Comparison of ENCODE assay signal across 8 mouse cellular contexts in the genomic region with DNA sequence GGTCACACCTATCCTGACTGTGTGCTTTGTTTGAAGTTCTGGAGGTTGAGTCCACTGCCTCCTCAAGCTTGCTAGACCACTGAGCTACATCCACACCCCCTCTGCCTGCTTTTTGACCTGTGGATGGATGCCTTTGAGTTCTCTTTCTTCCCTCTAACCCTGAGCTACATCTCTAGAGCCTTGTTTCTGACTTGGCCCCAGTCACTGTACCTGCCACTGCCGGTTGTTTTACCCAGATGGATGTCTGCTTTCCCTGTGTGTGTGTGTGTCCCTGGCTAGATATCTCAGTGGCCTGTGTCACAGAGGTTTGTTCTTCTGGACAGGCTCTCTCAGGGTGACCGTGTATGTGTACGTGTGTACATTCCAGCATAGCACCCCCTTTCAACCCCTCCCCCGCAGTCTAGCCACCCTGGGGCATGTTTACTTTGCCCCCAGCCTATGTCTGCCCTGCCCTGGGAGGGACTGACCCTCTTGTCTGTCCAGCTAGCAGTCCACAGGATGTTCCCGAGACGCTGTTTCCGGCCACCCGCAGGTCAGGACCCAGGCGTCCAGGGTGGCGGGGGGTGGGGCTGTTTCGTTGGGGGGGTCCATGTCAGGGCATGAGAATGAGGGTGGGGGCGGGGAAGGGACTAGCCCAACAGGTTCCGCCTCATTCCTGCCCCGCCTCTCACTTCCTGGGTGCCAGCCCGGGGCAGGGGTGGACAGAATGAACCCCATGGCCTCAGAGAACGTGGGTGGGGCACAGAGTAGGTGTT. TPM values are rescaled to one million over a fixed set of nuclear protein-coding genes. Genes with fewer than 3 reads are reported as not detected.
DNase-seq lines count a peak whose midpoint lies in the region; ATAC-seq and TF ChIP-seq lines count a peak whose summit lies in the region.

No protein-coding gene starts in this region.

- 27% methylated on average over 16 of the region's 16 CpGs for WGBS in cerebellum, adult 2 months
- WGBS in heart, embryonic 15.5 days = 11% methylated on average over 16 of the region's 16 CpGs
- 11% methylated on average over 16 of the region's 16 CpGs for WGBS in midbrain, embryonic 10.5 days

- H3K4me2 ChIP-seq in heart, embryonic 15.5 days = peak overlapping the region; percentile 99

- TF ChIP-seq POLR2A in cerebellum, adult 2 months (IDR thresholded peaks at IDR 0.05; ENCODE audit: borderline replicate concordance, insufficient read depth, low read length) = no peak

- no peak for ATAC-seq in heart, embryonic 15.5 days (replicated peaks; ENCODE audit: insufficient number of reproducible peaks, insufficient read depth, low FRiP score, low read depth)
- no peak for ATAC-seq in frontal cortex, adult (ENCODE audit: low TSS enrichment)

- DNase-seq in cerebellum, adult 9-10 months = peak; percentile 64
- DNase-seq in cerebellum, adult 2 months = no peak
- peak; percentile 50 for DNase-seq in adrenal gland, postnatal 10 days
- peak; percentile 78 to 80 for DNase-seq in kidney, postnatal 36 days
- no peak for DNase-seq in midbrain, embryonic 10.5 days (ENCODE audit: low spot score)
- DNase-seq in yolk sac, embryonic 10.5 days (ENCODE audit: low spot score) = peak; percentile 83

- no peaks in the 10 kb centered on the region for H3K27me3 ChIP-seq in cerebellum, adult 2 months (ENCODE audit: control insufficient read depth, insufficient read depth, low read length)
- H3K27me3 ChIP-seq in heart, embryonic 15.5 days = no peaks in the 10 kb centered on the region
- peaks cover 91% of the 10 kb centered on the region for H3K27me3 ChIP-seq in midbrain, embryonic 10.5 days (ENCODE audit: low read depth, poor library complexity, severe bottlenecking)

- no peak overlapping the region for H3K9ac ChIP-seq in heart, embryonic 15.5 days

- TF ChIP-seq CTCF in cerebellum, adult 2 months (IDR thresholded peaks at IDR 0.05; ENCODE audit: borderline replicate concordance, insufficient read depth, low read depth, low read length) = no peak

- H3K4me1 ChIP-seq in cerebellum, adult 2 months (ENCODE audit: control insufficient read depth, insufficient read depth, low read length) = peaks cover 5% of the 10 kb centered on the region
- H3K4me1 ChIP-seq in heart, embryonic 15.5 days (replicated peaks) = peaks cover 58% of the 10 kb centered on the region
- peaks cover 45% of the 10 kb centered on the region for H3K4me1 ChIP-seq in midbrain, embryonic 10.5 days

- no peaks in the 10 kb centered on the region for H3K36me3 ChIP-seq in heart, embryonic 15.5 days
- H3K36me3 ChIP-seq in midbrain, embryonic 10.5 days = no peaks in the 10 kb centered on the region

- H3K4me3 ChIP-seq in cerebellum, adult 2 months (replicated peaks; ENCODE audit: insufficient read depth, low read depth, low read length) = no peak overlapping the region
- peak overlapping the region; percentile 61; the same call in 1 of the 2 replicates for H3K4me3 ChIP-seq in heart, embryonic 15.5 days
- peak overlapping the region; percentile 68 for H3K4me3 ChIP-seq in midbrain, embryonic 10.5 days

- no peak overlapping the region for H3K27ac ChIP-seq in cerebellum, adult 2 months (ENCODE audit: insufficient read depth, low read length)
- H3K27ac ChIP-seq in heart, embryonic 15.5 days = peak overlapping the region; percentile 72
- peak overlapping the region; percentile 83 for H3K27ac ChIP-seq in midbrain, embryonic 10.5 days (replicated peaks)

- H3K9me3 ChIP-seq in heart, embryonic 15.5 days (replicated peaks) = no peaks in the 10 kb centered on the region
- no peaks in the 10 kb centered on the region for H3K9me3 ChIP-seq in midbrain, embryonic 10.5 days (replicated peaks)

RNA-seq across cellular contexts. Expression of a gene that starts 5.9 kb away (rescaled TPM):
- polyA plus RNA-seq in cerebellum, adult 2 months (2012; rRNA removed) = 14.1 and 14.2 TPM in 2 replicates
- total RNA-seq in adrenal gland, postnatal 10 days (2021) = 1 to 10 TPM; 6.5 to 6.6 TPM
- polyA plus RNA-seq in heart, embryonic 15.5 days (2015; fragmentation: Nextera tagmentation; extraction: Ambion mirVana) = 5.3 and 8.8 TPM in 2 replicates
- 18.2 and 18.4 TPM in 2 replicates for polyA plus RNA-seq in midbrain, embryonic 10.5 days (2016; fragmentation: Nextera tagmentation; extraction: Ambion mirVana)

RNA-seq across cellular contexts. Expression of a gene that starts 6.0 kb away (rescaled TPM):
- 12.8 and 13.5 TPM in 2 replicates for polyA plus RNA-seq in cerebellum, adult 2 months (2012; rRNA removed)
- 100 to 1,000 TPM in 1 of 2 experiments, 10 to 100 TPM in 1; 28.7 to 134 TPM for total RNA-seq in adrenal gland, postnatal 10 days (2021)
- polyA plus RNA-seq in heart, embryonic 15.5 days (2015; fragmentation: Nextera tagmentation; extraction: Ambion mirVana) = 11.0 and 16.6 TPM in 2 replicates
- 5.0 and 5.4 TPM in 2 replicates for polyA plus RNA-seq in midbrain, embryonic 10.5 days (2016; fragmentation: Nextera tagmentation; extraction: Ambion mirVana)

RNA-seq across cellular contexts. Expression of a gene that starts 14.9 kb away (rescaled TPM):
- polyA plus RNA-seq in cerebellum, adult 2 months (2012; rRNA removed) = 58.7 and 61.5 TPM in 2 replicates
- total RNA-seq in adrenal gland, postnatal 10 days (2021) = 10 to 100 TPM; 88.6 to 91.7 TPM
- 62.9 and 83.7 TPM in 2 replicates for polyA plus RNA-seq in heart, embryonic 15.5 days (2015; fragmentation: Nextera tagmentation; extraction: Ambion mirVana)
- 136 and 158 TPM in 2 replicates for polyA plus RNA-seq in midbrain, embryonic 10.5 days (2016; fragmentation: Nextera tagmentation; extraction: Ambion mirVana)

RNA-seq across cellular contexts. Expression of a gene that starts 15.1 kb away (rescaled TPM):
- polyA plus RNA-seq in cerebellum, adult 2 months (2012; rRNA removed) = 345 and 351 TPM in 2 replicates
- total RNA-seq in adrenal gland, postnatal 10 days (2021) = 100 to 1,000 TPM; 477 to 503 TPM
- polyA plus RNA-seq in heart, embryonic 15.5 days (2015; fragmentation: Nextera tagmentation; extraction: Ambion mirVana) = 596 and 644 TPM in 2 replicates
- polyA plus RNA-seq in midbrain, embryonic 10.5 days (2016; fragmentation: Nextera tagmentation; extraction: Ambion mirVana) = 1,203 and 1,278 TPM in 2 replicates

RNA-seq across cellular contexts. Expression of a gene that starts 15.2 kb away (rescaled TPM):
- polyA plus RNA-seq in cerebellum, adult 2 months (2012; rRNA removed) = not detected in 2 replicates
- total RNA-seq in adrenal gland, postnatal 10 days (2021) = 1 to 10 TPM in 1 of 2 experiments, not detected in 1; 1.1 TPM
- not detected in 2 replicates for polyA plus RNA-seq in heart, embryonic 15.5 days (2015; fragmentation: Nextera tagmentation; extraction: Ambion mirVana)
- polyA plus RNA-seq in midbrain, embryonic 10.5 days (2016; fragmentation: Nextera tagmentation; extraction: Ambion mirVana) = not detected in 2 replicates

Comparison
In these comparisons a context has a peak if more than half of its experiments do, and no peak if none do; other contexts are left out.
1. DNase-seq: peak in cerebellum, adult 9-10 months (single experiment), adrenal gland, postnatal 10 days (single experiment), kidney, postnatal 36 days (2 of 2) and yolk sac, embryonic 10.5 days (single experiment); none in cerebellum, adult 2 months (0 of 2) and midbrain, embryonic 10.5 days (single experiment).